Mouse (Mus musculus) lung, adult 2 months (tissue): ENCODE results near the gene Akain1.

Source experiments
- CTCF ChIP-seq: fragments of 200-500 bp; IDR thresholded peaks from 2 replicates; pipeline ENCODE4 v1.5.1; 2011; ENCODE audit warnings: mild to moderate bottlenecking, low read length, control low read depth; ENCODE audit not compliant: insufficient read depth
- POLR2A ChIP-seq: fragments of 200-500 bp; IDR thresholded peaks from 2 replicates; pipeline ENCODE4 v1.6.1; 2011; ENCODE audit warnings: low read depth, mild to moderate bottlenecking, control low read depth, low read length, borderline replicate concordance; ENCODE audit errors: extremely low read depth

DNA sequence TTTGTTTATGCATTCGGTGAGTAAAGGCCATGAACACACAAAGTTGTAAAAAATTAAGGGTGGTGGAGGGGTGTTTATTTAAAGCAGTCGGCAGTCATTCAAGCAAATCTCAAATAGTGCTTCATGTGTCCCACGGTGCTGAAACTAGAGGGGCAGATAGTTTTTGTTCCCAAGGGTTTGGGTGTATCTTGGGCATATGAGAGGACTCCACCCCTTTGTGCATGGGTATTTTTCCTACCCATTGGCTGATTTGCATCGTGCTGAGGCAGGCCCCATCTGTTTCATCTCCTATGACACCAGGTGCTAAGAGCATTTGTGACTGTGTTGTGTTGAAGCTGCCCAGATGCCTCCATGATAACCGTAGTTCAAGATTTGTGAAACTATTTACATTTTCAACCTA, 1.3 kb upstream of the Akain1 start:
- TF ChIP-seq POLR2A (no peak), CTCF (no peak)
